Mouse (Mus musculus) neutrophil, adult 5-6 weeks (primary cell): ENCODE data around the gene Cyp2a4. TPM values are rescaled to one million over a fixed set of nuclear protein-coding genes. Genes with fewer than 3 reads are reported as not detected.
"Not testable (repeated sequence)": the region's sequence is repeated elsewhere in the genome, so short reads cannot be mapped to it uniquely, and the experiment has no call there.

ENCODE experiments used
- ATAC-seq: fragments of 151-379, 151-347 bp; 2 replicates; pipeline ENCODE4 v1.8.0; 2017; ENCODE audit warnings: mild to moderate bottlenecking, moderate TSS enrichment; ENCODE audit not compliant: insufficient number of reproducible peaks, poor library complexity, low FRiP score, severe bottlenecking; ENCODE audit errors: extremely low read depth
- total RNA-seq: library from RNA; stranded (forward); fragments of 200-1000 nt; gene quantifications from 2 replicates; pipeline ENCODE4 v1.2.3, GENCODE M21; 2017

Cyp2a4 gene
- total RNA-seq: not detected in 2 replicates

DNA sequence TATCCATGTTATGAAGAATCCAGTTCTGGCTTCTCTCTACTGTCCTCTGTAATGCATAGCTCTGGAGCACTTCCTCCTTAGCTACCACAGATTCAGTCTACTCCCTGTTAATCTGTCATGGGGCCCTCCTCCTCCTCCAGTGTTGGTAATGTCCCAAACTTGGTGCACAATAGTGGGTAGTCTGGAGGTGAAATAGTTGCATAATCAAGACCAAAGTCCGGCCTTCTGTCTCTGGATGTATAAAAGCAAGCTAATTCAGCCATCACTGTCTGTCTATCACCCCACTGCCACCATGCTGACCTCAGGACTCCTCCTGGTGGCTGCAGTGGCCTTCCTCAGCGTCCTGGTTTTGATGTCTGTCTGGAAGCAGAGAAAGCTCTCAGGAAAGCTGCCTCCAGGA lies at the start of gene Cyp2a4:
Cyp2a4 (plus strand) TSS at position 244 of the 400 bp plus-strand sequence.
- ATAC-seq: not testable (repeated sequence)

- ATAC-seq: not testable (repeated sequence)
These were observed 46.9 kb upstream of the Cyp2a4 start, which contains the start of gene Vmn1r184 for GRCm38 (mm10) chr7:26260034-26260433. TSS of gene Vmn1r184 (plus strand) at chr7:26260334.

- not testable (repeated sequence) for ATAC-seq
These were observed 3.4 kb upstream of the Cyp2a4 start for GRCm38 (mm10) chr7:26303429-26304166.

DNA sequence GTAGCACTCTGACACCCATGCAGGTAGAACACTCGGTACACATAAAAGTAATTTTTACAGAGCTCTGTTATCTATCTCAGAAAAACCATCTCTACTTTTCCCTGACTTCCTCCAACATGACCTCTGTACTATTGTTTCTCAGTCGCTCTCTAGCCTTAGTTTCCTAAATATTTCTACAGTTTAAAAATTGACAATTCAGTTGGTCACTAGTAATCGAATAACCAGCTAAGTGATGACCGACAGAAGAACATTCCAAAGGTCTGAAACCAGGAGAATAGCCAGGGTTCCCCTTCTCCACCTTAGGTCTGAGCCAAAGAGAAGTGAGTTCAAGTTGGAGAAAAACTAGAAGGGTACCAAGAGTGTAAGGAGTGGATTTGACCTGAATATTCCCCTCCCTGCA lies 4.8 kb downstream of the Cyp2a4 start:
- ATAC-seq: not testable (repeated sequence)

DNA sequence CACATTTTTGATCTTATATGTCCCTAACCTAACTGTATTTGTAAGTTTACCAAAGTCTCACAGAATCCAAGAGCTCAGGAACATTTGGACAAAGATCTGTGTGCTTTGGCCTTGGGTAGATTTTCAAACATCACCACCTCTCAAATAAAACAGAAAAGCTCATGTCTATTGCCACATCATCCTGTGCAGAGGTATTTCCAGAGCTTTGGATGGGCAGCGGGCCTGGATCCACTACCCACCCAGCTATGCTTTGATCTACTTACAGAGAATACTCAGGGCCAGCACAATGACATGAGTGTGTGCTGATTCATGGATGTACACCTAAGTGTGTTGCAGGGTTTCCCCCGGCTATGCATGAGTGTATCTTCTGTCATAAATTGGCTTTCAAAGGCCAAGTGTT lies 8.2 kb downstream of the Cyp2a4 start:
- not testable (repeated sequence) for ATAC-seq

- ATAC-seq: not testable (repeated sequence)
These were observed 8.8 kb downstream of the Cyp2a4 start for GRCm38 (mm10) chr7:26315809-26316208.

DNA sequence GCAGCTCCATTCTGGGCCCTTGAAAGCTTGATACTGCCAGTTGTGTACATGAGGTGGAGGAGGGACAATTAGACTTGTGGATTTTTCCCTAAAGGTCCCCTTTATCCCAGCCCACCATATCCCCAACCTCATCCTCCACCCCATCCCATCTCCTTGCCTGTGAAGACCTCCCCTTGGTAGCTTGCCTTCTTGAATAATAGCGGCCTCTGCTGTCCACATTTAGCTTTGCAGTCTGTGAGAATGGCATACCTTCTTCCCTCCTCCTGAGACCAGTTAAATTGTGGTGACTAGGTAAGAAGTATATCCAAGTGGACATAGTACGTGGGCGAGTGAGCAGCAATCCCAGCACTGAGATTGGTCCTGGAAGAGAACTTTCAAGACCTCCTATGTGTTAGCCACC lies 13.4 kb downstream of the Cyp2a4 start:
- not testable (repeated sequence) for ATAC-seq

GRCm38 (mm10) chr7:26350177-26350576 lies 43.2 kb downstream of the Cyp2a4 start:
- ATAC-seq: not testable (repeated sequence)

GRCm38 (mm10) chr7:26352258-26352657 lies 45.3 kb downstream of the Cyp2a4 start:
- ATAC-seq: not testable (repeated sequence)

GRCm38 (mm10) chr7:26356719-26357118 lies 49.8 kb downstream of the Cyp2a4 start:
- ATAC-seq: not testable (repeated sequence)

Other genes starting within 250 kb of the Cyp2a4 start
- gene Cyp2b13, start 245.7 kb upstream of the Cyp2a4 start, total RNA-seq: not detected in 2 replicates
- gene Cyp2b9, start 133.8 kb upstream of the Cyp2a4 start, total RNA-seq: not detected in 2 replicates
- not detected in 2 replicates for gene Vmn1r184, start 46.8 kb upstream of the Cyp2a4 start, total RNA-seq
- not detected in 2 replicates for gene Nlrp9c, start 96.5 kb downstream of the Cyp2a4 start, total RNA-seq
- not detected in 2 replicates for gene Nlrp4a, start 127.9 kb downstream of the Cyp2a4 start, total RNA-seq
- gene Nlrp9a, start 227.9 kb downstream of the Cyp2a4 start, total RNA-seq: not detected in 2 replicates